Mouse (Mus musculus): ENCODE data around the gene Crlf1.

Gene Crlf1

GRCm38 (mm10) chr8:70535701-70536100 lies 42.7 kb downstream of the Crlf1 start:
- no peak for DNase-seq (ENCODE audit: low read depth, low spot score)
- H3K36me3 ChIP-seq (ENCODE audit: control insufficient read depth, insufficient read depth, low read length, poor library complexity, severe bottlenecking) = peaks cover 5% of the 10 kb centered on the region

GRCm38 (mm10) chr8:70538024-70538579 lies 45.1 kb downstream of the Crlf1 start:
- peaks cover 3% of the 10 kb centered on the region for H3K36me3 ChIP-seq (ENCODE audit: control insufficient read depth, insufficient read depth, low read length, poor library complexity, severe bottlenecking)
- no peaks in the 10 kb centered on the region for H3K27me3 ChIP-seq (ENCODE audit: control insufficient read depth, insufficient read depth, low read length, poor library complexity, severe bottlenecking)
- peak; percentile 66 for DNase-seq (ENCODE audit: low read depth, low spot score)

More at GRCm38 (mm10) chr8:70535701-70536100, 42.7 kb downstream of the Crlf1 start:
- H3K27me3 ChIP-seq (ENCODE audit: control insufficient read depth, insufficient read depth, low read length, poor library complexity, severe bottlenecking) = no peaks in the 10 kb centered on the region

GRCm38 (mm10) chr8:70538633-70539076 lies 45.7 kb downstream of the Crlf1 start:
- Histone ChIP-seq H3K36me3 (ENCODE audit: control insufficient read depth, insufficient read depth, low read length, poor library complexity, severe bottlenecking) (peaks cover 3% of the 10 kb centered on the region), H3K27me3 (ENCODE audit: control insufficient read depth, insufficient read depth, low read length, poor library complexity, severe bottlenecking) (no peaks in the 10 kb centered on the region)
- peak; percentile 99 for DNase-seq (ENCODE audit: low read depth, low spot score)

- Histone ChIP-seq H3K27me3 (ENCODE audit: control insufficient read depth, insufficient read depth, low read length, poor library complexity, severe bottlenecking) (no peaks in the 10 kb centered on the region), H3K36me3 (ENCODE audit: control insufficient read depth, insufficient read depth, low read length, poor library complexity, severe bottlenecking) (peaks cover 2% of the 10 kb centered on the region)
- peak; percentile 99 for DNase-seq (ENCODE audit: low read depth, low spot score)
Observed at GRCm38 (mm10) chr8:70539077-70539813, 46.3 kb downstream of the Crlf1 start, which contains the start of gene Ell. Gene Ell, plus strand, starts transcription at chr8:70539457.

GRCm38 (mm10) chr8:70540013-70540506 lies 47.1 kb downstream of the Crlf1 start:
- H3K27me3 ChIP-seq (ENCODE audit: control insufficient read depth, insufficient read depth, low read length, poor library complexity, severe bottlenecking) = no peaks in the 10 kb centered on the region
- no peaks in the 10 kb centered on the region; the same call in 1 of the 2 replicates for H3K36me3 ChIP-seq (ENCODE audit: control insufficient read depth, insufficient read depth, low read length, poor library complexity, severe bottlenecking)
- no peak for DNase-seq (ENCODE audit: low read depth, low spot score)

- Histone ChIP-seq H3K27me3 (ENCODE audit: control insufficient read depth, insufficient read depth, low read length, poor library complexity, severe bottlenecking) (no peaks in the 10 kb centered on the region), H3K36me3 (ENCODE audit: control insufficient read depth, insufficient read depth, low read length, poor library complexity, severe bottlenecking) (no peaks in the 10 kb centered on the region; the same call in 1 of the 2 replicates)
- DNase-seq (ENCODE audit: low read depth, low spot score) = no peak
Observed at GRCm38 (mm10) chr8:70540507-70541071, 47.6 kb downstream of the Crlf1 start.

- DNase-seq (ENCODE audit: low read depth, low spot score) = no peak
- no peaks in the 10 kb centered on the region; the same call in 1 of the 2 replicates for H3K36me3 ChIP-seq (ENCODE audit: control insufficient read depth, insufficient read depth, low read length, poor library complexity, severe bottlenecking)
- H3K27me3 ChIP-seq (ENCODE audit: control insufficient read depth, insufficient read depth, low read length, poor library complexity, severe bottlenecking) = no peaks in the 10 kb centered on the region
Observed at GRCm38 (mm10) chr8:70541081-70541480, 48.1 kb downstream of the Crlf1 start.

GRCm38 (mm10) chr8:70544200-70544687 lies 51.3 kb downstream of the Crlf1 start:
- Histone ChIP-seq H3K27me3 (ENCODE audit: control insufficient read depth, insufficient read depth, low read length, poor library complexity, severe bottlenecking) (no peaks in the 10 kb centered on the region), H3K36me3 (ENCODE audit: control insufficient read depth, insufficient read depth, low read length, poor library complexity, severe bottlenecking) (no peaks in the 10 kb centered on the region; the same call in 1 of the 2 replicates)
- peak; percentile 57 for DNase-seq (ENCODE audit: low read depth, low spot score)

- Histone ChIP-seq H3K27me3 (ENCODE audit: control insufficient read depth, insufficient read depth, low read length, poor library complexity, severe bottlenecking) (no peaks in the 10 kb centered on the region), H3K36me3 (ENCODE audit: control insufficient read depth, insufficient read depth, low read length, poor library complexity, severe bottlenecking) (no peaks in the 10 kb centered on the region; the same call in 1 of the 2 replicates)
- no peak for DNase-seq (ENCODE audit: low read depth, low spot score)
Observed at GRCm38 (mm10) chr8:70546412-70546811, 53.5 kb downstream of the Crlf1 start.

GRCm38 (mm10) chr8:70547762-70548161 lies 54.8 kb downstream of the Crlf1 start:
- no peaks in the 10 kb centered on the region; the same call in 1 of the 2 replicates for H3K36me3 ChIP-seq (ENCODE audit: control insufficient read depth, insufficient read depth, low read length, poor library complexity, severe bottlenecking)
- DNase-seq (ENCODE audit: low read depth, low spot score) = no peak
- no peaks in the 10 kb centered on the region for H3K27me3 ChIP-seq (ENCODE audit: control insufficient read depth, insufficient read depth, low read length, poor library complexity, severe bottlenecking)

GRCm38 (mm10) chr8:70549412-70550184 lies 56.6 kb downstream of the Crlf1 start:
- no peaks in the 10 kb centered on the region for H3K36me3 ChIP-seq (ENCODE audit: control insufficient read depth, insufficient read depth, low read length, poor library complexity, severe bottlenecking)
- no peaks in the 10 kb centered on the region for H3K27me3 ChIP-seq (ENCODE audit: control insufficient read depth, insufficient read depth, low read length, poor library complexity, severe bottlenecking)
- no peak for DNase-seq (ENCODE audit: low read depth, low spot score)

- no peak for DNase-seq (ENCODE audit: low read depth, low spot score)
- no peaks in the 10 kb centered on the region for H3K27me3 ChIP-seq (ENCODE audit: control insufficient read depth, insufficient read depth, low read length, poor library complexity, severe bottlenecking)
- H3K36me3 ChIP-seq (ENCODE audit: control insufficient read depth, insufficient read depth, low read length, poor library complexity, severe bottlenecking) = no peaks in the 10 kb centered on the region
Observed at GRCm38 (mm10) chr8:70551558-70552161, 58.7 kb downstream of the Crlf1 start.

- no peak for DNase-seq (ENCODE audit: low read depth, low spot score)
- H3K36me3 ChIP-seq (ENCODE audit: control insufficient read depth, insufficient read depth, low read length, poor library complexity, severe bottlenecking) = no peaks in the 10 kb centered on the region
- no peaks in the 10 kb centered on the region for H3K27me3 ChIP-seq (ENCODE audit: control insufficient read depth, insufficient read depth, low read length, poor library complexity, severe bottlenecking)
Observed at GRCm38 (mm10) chr8:70552836-70553235, 59.9 kb downstream of the Crlf1 start.
